Mouse (Mus musculus) testis, adult 2 months (tissue): ENCODE data around the gene Tmem87b.

Experiments
- CTCF ChIP-seq: fragments of 200-500 bp; IDR thresholded peaks from 2 replicates; pipeline ENCODE4 v1.5.1; 2012; ENCODE audit warnings: low read depth, mild to moderate bottlenecking, inconsistent platforms, low read length, moderate library complexity; ENCODE audit not compliant: control insufficient read depth, insufficient read depth, insufficient replicate concordance
- POLR2A ChIP-seq: fragments of 200-500 bp; IDR thresholded peaks from 2 replicates; pipeline ENCODE4 v1.6.1; 2012; ENCODE audit warnings: low read depth, mild to moderate bottlenecking, inconsistent platforms, low read length, moderate library complexity; ENCODE audit not compliant: control insufficient read depth

- no peak for TF ChIP-seq POLR2A
- no peak for TF ChIP-seq CTCF
Observed at GRCm38 (mm10) chr2:128832611-128833010, 14.7 kb downstream of the Tmem87b start.
